Mouse (Mus musculus) left cerebral cortex, adult 18-20 months (tissue): Measurements from ENCODE around the gene Timm22. TPM values are rescaled to one million over a fixed set of nuclear protein-coding genes. Genes with fewer than 3 reads are reported as not detected.

Experiments used
- DNase-seq, 2 experiments: peaks; one replicate each; pipeline ENCODE4 v3.0.0; 2021 to 2022; ENCODE audit warnings: low spot score in 2 of 2, mixed read lengths in 1 of 2
- long read RNA-seq, 2 experiments: library from polyadenylated mRNA; stranded (forward); transcript quantifications; one replicate each; pipeline ENCODE4 v2.0.0; 2021
- total RNA-seq, 2 experiments: library from RNA; stranded (reverse); gene quantifications; 2 replicates each; pipeline ENCODE4 v1.2.3; 2021

Gene Timm22
- 10 to 100 TPM; 38.0 to 38.2 TPM for total RNA-seq
- long read RNA-seq, experiment 1, transcript Timm22-201 (4 exons, 2,817 nt), result major isoform, 36 of 46 reads
- long read RNA-seq, experiment 1, partial matches to known transcripts, result 1 of 46 reads
- long read RNA-seq, experiment 1, other reads (novel, unspliced or antisense), result 6 of 46 reads
- long read RNA-seq, experiment 2, transcript Timm22-201 (4 exons, 2,817 nt), result major isoform, 29 of 34 reads
- long read RNA-seq, experiment 2, partial matches to known transcripts, result 1 of 34 reads
- long read RNA-seq, experiment 2, other reads (novel, unspliced or antisense), result 1 of 34 reads

- peak; percentile 98 to 100 for DNase-seq
Observed at GRCm38 (mm10) chr11:76406702-76407583, at the start of gene Timm22. Gene Timm22 (plus strand): TSS chr11:76406952.

- no peak for DNase-seq
Observed at GRCm38 (mm10) chr11:76357464-76357863, 49.3 kb upstream of the Timm22 start.

DNA sequence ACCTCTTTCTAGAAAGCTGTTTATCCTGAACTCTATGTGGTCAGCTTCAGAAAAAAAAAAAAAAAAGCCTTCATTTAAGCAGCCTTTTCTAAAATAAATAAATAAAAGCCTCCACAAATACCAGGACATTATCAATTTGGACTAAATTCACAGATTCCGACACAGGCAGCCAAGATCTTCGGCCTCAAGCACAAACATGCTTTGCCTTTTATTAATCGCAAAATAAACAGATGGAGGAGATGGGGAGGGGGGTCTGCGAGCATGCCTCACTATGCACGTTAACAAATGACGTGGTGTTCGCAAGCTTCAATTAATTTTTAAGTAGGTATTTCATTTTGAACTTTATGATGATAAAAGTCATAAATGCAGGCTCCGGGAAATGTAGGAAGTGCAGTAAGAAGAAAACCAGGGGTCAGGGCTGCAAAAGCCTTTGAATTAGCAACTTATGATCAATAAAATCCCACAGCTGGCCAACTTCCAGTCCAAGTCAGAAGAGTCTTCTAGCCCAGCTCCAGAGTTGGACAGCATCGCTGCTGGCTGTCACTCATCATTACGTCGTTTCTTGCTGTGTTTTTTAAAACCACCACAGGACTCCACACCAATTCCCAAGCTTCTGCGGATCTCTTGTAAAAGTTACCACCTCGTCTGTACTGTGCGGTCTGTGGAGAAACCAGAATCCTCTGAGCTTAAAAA lies 48.0 kb upstream of the Timm22 start:
- no peak for DNase-seq

DNA sequence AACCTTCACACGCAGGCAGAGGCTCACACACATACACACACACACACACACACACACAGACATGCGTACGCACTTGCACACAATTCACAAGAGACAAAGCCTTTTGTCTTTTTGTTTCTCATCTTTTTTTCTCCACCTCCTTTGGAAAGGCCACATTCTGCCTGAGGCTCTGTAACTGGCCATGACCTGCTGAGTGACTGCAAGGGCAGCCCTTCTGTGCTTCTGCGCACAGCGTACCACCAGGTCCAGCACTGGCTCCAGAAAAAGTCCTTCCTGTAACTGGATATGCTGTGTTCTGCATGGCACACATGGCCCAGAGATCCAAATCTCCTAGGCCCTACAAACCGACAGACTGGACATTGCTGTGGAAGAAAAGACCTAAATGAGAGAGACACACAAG lies 46.5 kb upstream of the Timm22 start:
- no peak for DNase-seq

DNA sequence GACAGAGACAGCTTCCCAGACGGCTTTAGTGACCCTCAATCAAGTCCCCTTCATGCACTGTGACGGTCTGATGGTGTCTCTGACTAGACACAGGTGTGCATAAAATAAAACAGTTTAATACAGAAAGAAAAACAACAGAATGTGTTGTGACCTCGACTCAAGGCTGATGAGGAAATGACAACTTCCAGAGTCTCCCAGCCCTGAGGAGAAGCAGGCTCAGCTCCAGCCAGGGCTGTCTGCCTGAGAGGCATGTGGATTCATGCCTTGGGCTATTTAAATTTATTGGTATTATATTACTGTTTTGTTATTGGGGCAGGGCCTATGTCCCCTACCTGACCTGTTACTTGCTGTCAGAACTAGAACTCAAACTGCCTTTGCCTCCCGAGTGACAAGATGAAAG lies 45.3 kb upstream of the Timm22 start:
- DNase-seq, result no peak

- DNase-seq, result no peak
Observed at GRCm38 (mm10) chr11:76363178-76363577, 43.6 kb upstream of the Timm22 start.

DNA sequence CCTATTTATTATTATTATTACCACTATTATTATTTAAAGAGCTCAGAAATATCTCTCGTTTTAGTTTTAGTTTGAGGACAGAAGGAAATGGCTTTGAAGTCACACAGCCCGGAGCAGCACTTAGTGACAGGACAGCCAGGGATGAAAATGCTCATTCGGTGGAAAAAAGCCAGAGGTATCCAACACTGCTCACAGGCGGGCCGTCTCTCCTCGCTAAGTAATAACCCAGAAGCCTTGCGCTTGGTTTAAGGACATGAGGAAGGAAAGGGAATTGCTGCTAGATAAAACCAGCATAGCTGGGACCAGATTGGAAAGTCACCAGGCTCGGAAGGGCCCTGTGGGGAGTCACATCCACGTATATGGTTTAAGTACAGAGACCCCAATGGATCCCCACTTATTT lies 43.1 kb upstream of the Timm22 start:
- DNase-seq, result no peak

- no peak for DNase-seq
Observed at GRCm38 (mm10) chr11:76364038-76364437, 42.7 kb upstream of the Timm22 start.

- no peak for DNase-seq
Observed at GRCm38 (mm10) chr11:76366720-76367119, 40.0 kb upstream of the Timm22 start.

DNA sequence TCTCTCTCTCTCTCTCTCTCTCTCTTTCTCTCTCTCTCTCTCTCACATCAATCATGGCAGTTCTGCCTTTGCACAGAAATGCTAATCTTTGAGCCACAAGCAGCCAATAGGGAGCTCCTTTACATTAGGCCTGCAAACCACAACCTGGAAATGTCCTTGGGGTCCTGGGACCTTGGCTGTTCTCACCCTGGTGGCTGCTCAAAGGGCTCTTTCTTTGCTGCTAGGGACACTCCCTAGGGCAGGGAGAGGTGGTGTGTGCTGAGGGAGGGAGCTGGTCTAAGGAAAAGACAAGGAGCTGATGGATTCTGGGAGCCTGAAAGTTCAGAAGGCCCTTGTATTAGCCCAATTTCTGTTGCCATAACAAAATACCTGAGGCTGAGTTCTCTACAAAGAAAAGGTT lies 36.3 kb upstream of the Timm22 start:
- no peak for DNase-seq

GRCm38 (mm10) chr11:76372120-76372519 lies 34.6 kb upstream of the Timm22 start:
- no peak for DNase-seq

DNA sequence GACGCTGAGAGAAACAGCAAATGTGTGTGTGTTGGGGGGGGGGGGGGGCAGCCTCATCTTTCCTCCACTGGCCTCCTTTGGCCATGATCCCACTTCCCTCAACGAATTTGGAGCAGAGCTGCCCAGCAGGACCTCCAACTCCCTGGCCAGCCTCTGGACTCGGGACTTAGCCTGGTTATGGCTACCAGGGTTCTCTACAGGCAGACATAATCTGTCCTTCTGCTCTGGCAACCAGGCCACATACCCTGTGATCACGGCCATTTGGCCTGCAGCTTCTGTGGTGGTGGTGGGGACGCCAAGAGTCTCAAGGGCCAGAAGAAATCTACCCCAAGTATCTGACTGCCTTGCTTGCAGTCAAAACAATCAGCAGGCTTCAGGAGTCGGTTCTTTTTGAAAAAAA lies 34.2 kb upstream of the Timm22 start:
- no peak for DNase-seq

DNA sequence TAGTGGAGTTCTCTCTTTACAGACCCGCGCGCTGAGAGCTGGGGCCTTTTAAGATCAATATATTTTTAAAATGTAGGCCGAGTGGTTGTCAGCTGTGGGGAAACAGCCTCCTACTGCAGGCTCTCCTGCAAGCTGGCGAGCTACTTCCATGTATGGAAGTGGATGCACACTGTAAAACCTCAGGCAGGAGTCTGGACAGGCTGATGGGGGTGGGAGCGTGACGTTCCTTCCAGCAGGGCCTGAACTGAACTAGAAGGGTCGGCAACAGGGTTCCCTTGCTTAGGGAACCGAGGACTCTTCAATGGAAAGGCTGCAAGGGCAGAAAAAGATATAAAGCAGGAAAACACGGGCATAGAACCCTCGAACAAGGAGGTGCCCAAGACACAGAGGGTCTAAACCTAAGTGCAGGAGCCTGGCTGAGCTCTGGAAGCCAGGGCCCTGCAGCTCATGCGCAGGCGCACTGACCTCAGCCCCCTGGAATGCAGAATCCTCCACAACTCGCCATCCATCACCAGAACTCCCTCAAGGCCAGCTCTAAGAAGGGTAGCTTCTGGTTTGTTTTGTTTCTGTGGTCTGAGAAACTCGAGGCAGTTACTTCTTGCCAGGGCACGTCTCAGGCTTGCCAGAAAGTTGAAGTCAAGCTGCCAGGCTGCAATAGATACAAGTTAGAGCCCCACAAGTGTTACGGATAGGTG lies 32.1 kb upstream of the Timm22 start:
- peak in 1 of 2 experiments; percentile 26 for DNase-seq

DNA sequence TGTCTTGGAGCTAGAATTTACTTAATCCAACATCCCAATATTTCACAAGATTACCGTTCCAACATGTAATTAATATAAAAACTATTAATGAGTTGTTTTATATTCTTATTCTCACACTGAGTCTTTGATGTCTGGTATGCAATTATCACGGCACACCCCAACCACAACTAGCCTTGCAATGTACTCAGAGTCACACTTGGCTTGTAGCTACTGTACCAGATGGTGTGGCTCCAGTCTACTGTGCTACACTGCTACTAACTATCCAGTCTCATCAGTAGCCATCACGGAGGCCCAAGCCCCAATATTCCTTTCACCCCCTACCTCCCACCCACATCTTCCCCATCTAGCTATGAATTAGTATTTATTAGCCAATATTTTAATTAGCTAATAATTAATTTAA lies 30.3 kb upstream of the Timm22 start:
- DNase-seq, result no peak

DNA sequence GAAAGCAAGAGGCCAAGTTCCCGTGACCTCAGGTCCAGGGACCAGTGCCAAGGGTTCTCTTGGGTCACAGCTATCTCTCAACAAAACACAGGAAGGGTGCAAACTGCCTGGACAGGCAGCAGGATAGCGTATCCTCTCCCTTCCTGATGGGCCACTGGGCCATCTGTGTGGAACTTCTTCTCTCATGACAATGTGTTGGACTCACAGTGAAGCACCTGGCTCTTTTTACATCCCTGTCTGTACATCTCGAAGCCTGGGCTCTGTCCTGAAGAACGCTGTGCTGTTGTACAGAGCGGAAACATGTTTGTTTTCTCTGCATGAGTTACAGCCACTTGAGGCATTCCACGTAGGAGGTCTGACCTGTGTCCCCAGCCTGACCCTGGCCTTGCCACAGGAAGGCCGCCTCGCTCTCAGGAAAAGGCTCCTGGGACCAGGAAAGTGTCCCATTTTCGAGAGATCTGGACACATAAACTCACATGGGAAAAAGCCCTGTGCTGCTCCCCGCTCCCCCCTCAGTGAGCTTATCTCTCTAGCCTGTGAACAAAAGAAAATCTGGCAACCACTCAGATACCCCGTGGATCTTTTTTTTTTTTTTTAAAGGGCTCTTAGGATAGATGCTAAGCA lies 26.7 kb upstream of the Timm22 start:
- no peak for DNase-seq

DNA sequence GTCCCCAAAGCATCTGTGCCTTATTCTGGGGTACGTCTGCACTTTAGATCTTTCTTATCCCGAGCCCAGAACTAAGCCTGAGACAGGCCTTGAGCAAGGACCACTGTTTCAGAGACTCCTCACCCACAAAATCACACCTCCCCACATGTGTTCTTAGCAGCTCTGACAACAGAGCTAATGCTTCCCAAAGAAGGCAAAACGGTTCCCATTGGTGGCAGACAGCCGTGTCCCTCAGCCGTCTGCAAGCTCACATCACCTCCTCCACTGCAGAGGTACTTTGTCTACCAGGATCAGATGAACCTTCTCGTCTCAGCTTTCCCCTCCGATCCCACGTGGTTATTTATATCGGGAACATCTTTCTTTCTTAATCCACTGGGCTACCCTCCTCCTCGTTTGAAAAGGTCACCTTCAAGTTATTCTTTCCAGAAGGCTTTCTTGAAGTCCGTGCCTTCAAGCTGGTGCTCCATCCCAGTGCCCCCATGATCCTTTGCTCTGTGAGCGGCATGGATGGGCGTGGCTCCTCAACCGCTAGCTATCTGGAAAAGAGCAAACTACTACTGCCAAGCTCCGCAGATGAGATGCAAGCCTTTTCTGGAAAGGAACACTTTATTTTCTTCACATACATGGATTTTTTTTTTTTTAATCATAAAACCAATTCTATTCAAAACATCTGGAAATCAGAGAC lies 25.4 kb upstream of the Timm22 start:
- no peak for DNase-seq

GRCm38 (mm10) chr11:76382711-76383324 lies 23.9 kb upstream of the Timm22 start:
- no peak for DNase-seq

- no peak for DNase-seq
Observed at GRCm38 (mm10) chr11:76384307-76384706, 22.4 kb upstream of the Timm22 start.

DNA sequence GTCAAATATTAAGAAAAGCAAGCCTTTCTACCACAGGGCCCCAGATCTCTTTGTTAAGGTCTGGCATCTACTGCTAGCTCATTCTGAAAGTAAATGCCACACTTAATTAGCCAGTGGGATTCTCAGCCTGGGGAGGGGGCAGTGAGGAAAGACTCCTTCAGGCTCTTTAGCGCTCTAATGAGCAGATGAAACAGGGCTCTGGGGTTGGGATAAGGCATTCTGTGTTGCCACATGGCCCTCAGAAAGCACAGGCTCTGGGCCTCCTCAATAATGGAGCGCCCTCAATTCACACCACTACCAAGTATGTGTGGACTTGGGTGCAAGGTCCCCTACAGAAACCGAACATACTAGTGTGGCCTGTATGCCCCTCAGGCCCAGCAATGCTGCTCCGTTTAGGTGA lies 21.7 kb upstream of the Timm22 start:
- DNase-seq, result no peak

GRCm38 (mm10) chr11:76385746-76386145 lies 21.0 kb upstream of the Timm22 start:
- no peak for DNase-seq
